Mouse (Mus musculus) CH12.LX (cell line): ENCODE results near the gene Pde6d.
A peak's percentile ranks its signal among the peaks of the same experiment; 100 is the strongest.

Source experiments
- CHD1 ChIP-seq: IDR thresholded peaks from 2 replicates; pipeline ENCODE4 v1.6.1; 2012; ENCODE audit warnings: low read depth, low read length, improper control_type of control experiment, inconsistent platforms
- CTCF ChIP-seq, 2 experiments: IDR thresholded peaks in 1 of 2; conservative IDR thresholded peaks in 1 of 2; 2 replicates each; pipeline ENCODE4 v1.5.1; 2011 to 2012; ENCODE audit warnings: low read depth in 2 of 2, low read length in 2 of 2, improper control_type of control experiment in 1 of 2, inconsistent platforms in 1 of 2, mild to moderate bottlenecking in 1 of 2, moderate library complexity in 1 of 2
- EP300 ChIP-seq: IDR thresholded peaks from 2 replicates; pipeline ENCODE4 v1.6.1; 2011; ENCODE audit warnings: low read length, improper control_type of control experiment
- HCFC1 ChIP-seq: IDR thresholded peaks from 2 replicates; pipeline ENCODE4 v1.6.1; 2012; ENCODE audit warnings: low read depth, mild to moderate bottlenecking, inconsistent platforms, low read length, improper control_type of control experiment
- POLR2A ChIP-seq: IDR thresholded peaks from 2 replicates; pipeline ENCODE4 v1.6.1; 2011; ENCODE audit warnings: low read depth, mild to moderate bottlenecking, improper control_type of control experiment, low read length
- RCOR1 ChIP-seq: conservative IDR thresholded peaks from 2 replicates; pipeline ENCODE4 v1.6.1; 2012; ENCODE audit warnings: low read depth, mild to moderate bottlenecking, inconsistent platforms, low read length, improper control_type of control experiment
- SIN3A ChIP-seq: IDR thresholded peaks from 2 replicates; pipeline ENCODE4 v1.6.1; 2012; ENCODE audit warnings: low read length, improper control_type of control experiment, inconsistent platforms
- USF1 ChIP-seq: IDR thresholded peaks from 2 replicates; pipeline ENCODE4 v1.6.1; 2014; ENCODE audit warnings: low read depth, mild to moderate bottlenecking, inconsistent platforms, low read length, improper control_type of control experiment

GRCm38 (mm10) chr1:86531547-86532321 lies 50.7 kb downstream of the Pde6d start:
- no peak for TF ChIP-seq CTCF (conservative IDR thresholded peaks at IDR 0.05 in 1 of 2, IDR thresholded peaks at IDR 0.05 in 1 of 2; ENCODE audit: low read depth in 2 of 2, low read length in 2 of 2)
- TF ChIP-seq HCFC1, result no peak
- peak; percentile 50; the same call in 1 of the 2 replicates for TF ChIP-seq POLR2A
- TF ChIP-seq USF1, result no peak
- no peak for TF ChIP-seq RCOR1
- TF ChIP-seq SIN3A, result peak; percentile 10; the same call in 1 of the 2 replicates
- TF ChIP-seq CHD1, result no peak
- no peak for TF ChIP-seq EP300
